Mouse (Mus musculus): Measurements from ENCODE around the gene Myrf.

Gene Myrf

GRCm38 (mm10) chr19:10205051-10205450, 35.5 kb downstream of the Myrf start:
- DNase-seq (ENCODE audit: low read depth) = no peak

- peak; percentile 74 for DNase-seq (ENCODE audit: low read depth)
Measured at GRCm38 (mm10) chr19:10204616-10205001, 35.9 kb downstream of the Myrf start.

- DNase-seq (ENCODE audit: low read depth) = peak; percentile 96
Measured at GRCm38 (mm10) chr19:10203848-10204615, 36.5 kb downstream of the Myrf start, which contains the start of the genes Tmem258 and Fen1. TSS of gene Tmem258 (plus strand) at chr19:10204014. TSS of gene Fen1 (minus strand) at chr19:10204169.

GRCm38 (mm10) chr19:10203146-10203847, 37.3 kb downstream of the Myrf start:
- no peak for DNase-seq (ENCODE audit: low read depth)

DNA sequence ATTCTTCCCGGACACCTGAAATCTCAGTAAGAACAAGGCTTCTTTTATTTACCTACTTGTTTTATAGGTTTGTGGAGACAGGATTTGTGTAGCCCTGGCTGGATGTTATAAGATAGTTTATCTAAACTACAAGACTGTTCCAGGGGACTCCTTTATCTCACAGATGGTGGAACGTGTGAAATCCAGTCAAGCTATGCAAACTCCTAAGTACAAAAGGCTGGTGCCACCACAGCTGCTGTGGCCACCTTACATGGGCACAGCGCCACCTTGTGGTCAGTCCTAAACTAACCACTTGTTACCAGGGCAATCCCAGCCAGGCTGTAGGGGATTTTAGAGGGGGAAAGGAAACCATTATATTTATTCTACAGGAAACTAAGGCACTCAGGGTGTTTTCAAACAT, 41.8 kb downstream of the Myrf start:
- DNase-seq (ENCODE audit: low read depth) = peak; percentile 88

DNA sequence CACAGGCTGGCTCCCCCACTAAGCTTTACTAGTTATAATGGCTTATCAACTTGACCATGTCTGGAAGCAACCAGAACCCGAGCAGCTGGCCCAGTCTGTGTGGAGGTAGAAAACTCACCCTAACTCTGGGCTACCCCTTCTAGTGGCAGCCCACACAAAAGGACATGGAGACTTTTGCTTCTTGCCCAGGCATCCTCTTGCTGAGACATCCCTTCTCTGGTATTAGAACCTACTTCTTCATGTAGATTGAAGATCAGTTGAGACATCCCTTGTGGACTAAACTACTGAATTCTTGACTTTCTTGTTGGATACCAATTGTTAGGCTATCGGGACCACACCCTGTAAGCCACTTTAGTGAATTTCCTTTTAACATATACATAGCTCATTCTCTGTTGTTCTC, 42.3 kb downstream of the Myrf start:
- no peak for DNase-seq (ENCODE audit: low read depth)

DNA sequence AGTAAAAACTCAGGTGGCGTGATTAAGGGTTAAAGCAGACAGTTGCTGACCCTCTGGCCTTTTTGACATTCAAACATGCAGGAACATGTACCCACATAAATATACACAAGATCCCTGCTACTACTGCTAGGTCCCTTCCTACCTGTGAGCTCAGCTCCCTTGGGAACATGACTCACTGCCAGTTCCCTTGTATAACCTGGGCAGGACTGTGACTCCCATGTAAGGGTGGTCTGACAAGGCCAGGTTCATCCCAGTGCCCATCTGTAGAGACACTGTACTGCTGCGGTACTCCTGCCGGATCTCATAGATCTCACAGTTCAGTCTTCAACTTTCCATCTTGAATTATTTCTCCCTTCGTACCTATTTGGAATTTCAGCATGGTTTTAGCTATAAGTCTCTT, 43.4 kb downstream of the Myrf start:
- DNase-seq (ENCODE audit: low read depth) = no peak

- DNase-seq (ENCODE audit: low read depth) = no peak
Measured at GRCm38 (mm10) chr19:10195252-10195651, 45.3 kb downstream of the Myrf start.

DNA sequence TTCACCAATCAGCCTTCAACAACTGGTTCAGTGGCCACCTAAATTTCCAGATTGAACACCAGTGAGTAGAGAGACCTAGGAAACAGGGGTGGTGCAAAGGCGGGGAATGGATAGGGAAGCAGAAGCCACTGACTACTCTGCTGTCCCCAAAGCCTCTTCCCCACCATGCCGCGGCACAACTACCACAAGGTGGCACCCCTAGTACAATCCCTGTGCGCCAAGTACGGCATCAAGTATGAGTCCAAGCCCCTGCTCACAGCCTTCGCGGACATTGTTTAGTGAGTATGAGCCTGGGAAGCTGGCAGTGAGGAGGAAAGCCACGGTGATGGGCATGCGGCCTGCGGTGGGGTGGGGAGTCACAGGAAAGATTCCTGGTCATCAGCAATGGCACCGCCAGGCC, 46.2 kb downstream of the Myrf start:
- DNase-seq (ENCODE audit: low read depth) = no peak

- DNase-seq (ENCODE audit: low read depth) = peak; percentile 17
Measured at GRCm38 (mm10) chr19:10191326-10191725, 49.2 kb downstream of the Myrf start.

- peak; percentile 72 for DNase-seq (ENCODE audit: low read depth)
Measured at GRCm38 (mm10) chr19:10190796-10191195, 49.8 kb downstream of the Myrf start.

- no peak for DNase-seq (ENCODE audit: low read depth)
Measured at GRCm38 (mm10) chr19:10189940-10190339, 50.6 kb downstream of the Myrf start.

GRCm38 (mm10) chr19:10189022-10189421, 51.5 kb downstream of the Myrf start:
- no peak for DNase-seq (ENCODE audit: low read depth)

DNA sequence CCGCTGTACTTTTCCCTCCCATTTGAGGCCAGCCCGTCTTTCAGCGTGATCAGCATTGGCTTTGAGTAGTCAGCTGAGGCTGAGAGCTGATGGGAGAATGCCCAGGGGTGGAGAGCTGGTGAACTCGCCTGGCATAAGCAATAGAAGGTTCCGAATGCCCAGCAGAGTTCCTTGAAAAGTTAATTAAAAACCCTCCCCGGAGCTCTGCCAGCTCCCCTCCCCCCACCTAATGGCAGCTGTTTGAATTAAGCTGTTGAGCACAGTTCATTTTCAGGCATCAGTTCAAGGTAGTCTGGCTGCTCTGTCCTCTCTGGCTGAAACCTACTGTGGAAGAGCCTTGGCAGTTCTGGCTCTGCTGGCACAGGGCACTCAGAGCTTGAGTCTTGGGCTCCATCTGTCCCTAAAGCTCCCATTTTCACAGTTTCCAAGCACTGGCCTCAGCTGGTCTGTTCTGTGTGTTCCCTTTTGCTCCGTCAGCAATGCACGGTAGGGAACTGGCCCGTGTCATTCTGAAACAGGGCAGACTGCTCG, 52.2 kb downstream of the Myrf start:
- DNase-seq (ENCODE audit: low read depth) = no peak

GRCm38 (mm10) chr19:10186569-10186968, 54.0 kb downstream of the Myrf start:
- DNase-seq (ENCODE audit: low read depth) = no peak

DNA sequence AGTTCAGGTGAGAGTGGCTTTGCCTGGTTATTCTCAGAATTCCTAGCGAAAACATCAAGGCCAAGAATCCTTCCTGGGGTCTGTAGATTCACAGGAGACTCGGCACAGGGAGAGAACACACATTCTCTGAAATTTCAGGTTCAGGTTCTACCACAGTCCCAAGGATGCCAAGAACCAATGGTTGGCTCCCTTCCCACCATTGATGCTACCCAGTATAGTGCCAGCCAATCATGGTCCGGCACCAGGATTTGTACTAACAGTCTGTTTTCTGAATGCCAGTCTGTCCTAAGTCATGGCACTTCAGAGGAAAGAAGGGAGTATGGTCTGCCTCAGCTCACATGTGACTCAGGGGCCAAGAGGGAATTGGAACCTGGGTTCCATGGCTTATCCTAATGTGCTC, 54.7 kb downstream of the Myrf start:
- no peak for DNase-seq (ENCODE audit: low read depth)

GRCm38 (mm10) chr19:10184096-10184495, 56.5 kb downstream of the Myrf start:
- no peak for DNase-seq (ENCODE audit: low read depth)

- DNase-seq (ENCODE audit: low read depth) = no peak
Measured at GRCm38 (mm10) chr19:10183299-10183983, 57.1 kb downstream of the Myrf start.

- DNase-seq (ENCODE audit: low read depth) = peak; percentile 90
Measured at GRCm38 (mm10) chr19:10182670-10183298, 57.8 kb downstream of the Myrf start, which contains the start of gene Fads1. TSS of gene Fads1 (plus strand) at chr19:10182888.

- no peak for DNase-seq (ENCODE audit: low read depth)
Measured at GRCm38 (mm10) chr19:10182142-10182541, 58.4 kb downstream of the Myrf start.

DNA sequence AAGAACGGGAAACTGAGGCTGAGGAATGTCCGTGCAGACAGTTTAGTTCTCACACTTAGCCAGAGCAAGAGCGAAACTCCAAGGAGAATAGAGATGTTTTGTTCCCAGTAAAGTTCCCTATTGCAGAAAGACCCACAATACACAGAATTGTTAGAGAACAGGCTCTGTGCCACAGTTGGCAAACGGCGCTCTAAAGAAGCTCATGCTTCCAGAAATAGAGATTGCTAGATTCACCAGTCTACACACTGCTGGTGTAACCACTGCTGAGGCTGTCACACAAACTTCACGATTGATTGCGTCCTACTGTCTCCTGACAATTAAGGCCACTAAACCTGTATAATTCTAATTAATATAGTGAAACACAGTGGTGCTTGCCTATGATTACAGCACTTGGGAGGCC, 59.3 kb downstream of the Myrf start:
- DNase-seq (ENCODE audit: low read depth) = no peak

- no peak for DNase-seq (ENCODE audit: low read depth)
Measured at GRCm38 (mm10) chr19:10176941-10177372, 63.6 kb downstream of the Myrf start.
